Mouse (Mus musculus) kidney, adult 2 months (tissue): ENCODE results near the gene Itga11.

Experiments
- CTCF ChIP-seq: fragments of 200-500 bp; conservative IDR thresholded peaks from 2 replicates; pipeline ENCODE4 v1.5.1; 2011; ENCODE audit warnings: low read depth, mild to moderate bottlenecking, control low read depth, low read length, moderate library complexity, mixed read lengths; ENCODE audit not compliant: insufficient read depth, insufficient read length
- POLR2A ChIP-seq: fragments of 200-500 bp; IDR thresholded peaks from one replicate; pipeline ENCODE4 v1.6.1; 2011; ENCODE audit warnings: low read depth, low read length, control low read depth

GRCm38 (mm10) chr9:62782976-62783781, 105.6 kb downstream of the Itga11 start:
- TF ChIP-seq CTCF, result no peak
- TF ChIP-seq POLR2A, result no peak
